Mouse (Mus musculus) neural tube, embryonic 13.5 days (tissue): ENCODE measurements around the gene Cbx8. TPM values are rescaled to one million over a fixed set of nuclear protein-coding genes. Genes with fewer than 3 reads are reported as not detected.

Experiments used
- ATAC-seq: fragments of 200-750 bp; cut with Nextera tagmentation; 2 replicates; pipeline ENCODE4 v1.8.0; 2017; ENCODE audit warnings: low read depth, mild to moderate bottlenecking, moderate TSS enrichment, moderate library complexity
- H3K27ac ChIP-seq: fragments of 300-500 bp; sonication (generic); replicated peaks from 2 replicates; pipeline ENCODE4 v1.5.1; 2015; ENCODE audit warnings: moderate library complexity, mild to moderate bottlenecking, inconsistent platforms
- H3K27me3 ChIP-seq: fragments of 300-500 bp; sonication (generic); 2 replicates; pipeline ENCODE4 v1.6.1; 2015; ENCODE audit warnings: mild to moderate bottlenecking, inconsistent platforms
- H3K36me3 ChIP-seq: fragments of 300-500 bp; sonication (generic); 2 replicates; pipeline ENCODE4 v1.6.1; 2015; ENCODE audit warnings: mild to moderate bottlenecking, inconsistent platforms
- H3K4me1 ChIP-seq: fragments of 300-500 bp; sonication (generic); replicated peaks from 2 replicates; pipeline ENCODE4 v1.6.1; 2015; ENCODE audit warnings: inconsistent platforms
- H3K4me2 ChIP-seq: fragments of 300-500 bp; sonication (generic); 2 replicates; pipeline ENCODE4 v1.6.1; 2015; ENCODE audit warnings: inconsistent platforms, mild to moderate bottlenecking, moderate library complexity
- H3K4me3 ChIP-seq: fragments of 300-500 bp; sonication (generic); 2 replicates; pipeline ENCODE4 v1.5.1; 2015; ENCODE audit warnings: mild to moderate bottlenecking, inconsistent platforms
- H3K9ac ChIP-seq: fragments of 300-500 bp; sonication (generic); 2 replicates; pipeline ENCODE4 v1.6.1; 2015; ENCODE audit warnings: moderate library complexity, mild to moderate bottlenecking, inconsistent platforms
- H3K9me3 ChIP-seq: fragments of 300-500 bp; sonication (generic); 2 replicates; pipeline ENCODE4 v1.6.1; 2016; ENCODE audit warnings: inconsistent platforms
- WGBS: fragments of 180-500 bp; shearing (Covaris S2); methylation state at CpG from one replicate; pipeline ENCODE4 v1.1.7; 2015; 5-methylcytosine and 5-hydroxymethylcytosine counted together
- polyA plus RNA-seq: library from polyadenylated mRNA; unstranded; fragments of >200 nt; fragmentation: Nextera tagmentation; extraction: Ambion mirVana; gene quantifications from 2 replicates; pipeline ENCODE4 v1.2.1, GENCODE M21; 2015

The Cbx8 gene
- 7.0 and 8.5 TPM in 2 replicates for polyA plus RNA-seq

- peak within 1 kb of the TSS; percentile 92 for H3K9ac ChIP-seq
- H3K9me3 ChIP-seq = no peaks in the 10 kb centered on the region
- H3K4me1 ChIP-seq = peaks cover 75% of the 10 kb centered on the region
- WGBS = under 1% methylated on average over 50 of the region's 63 CpGs
- peak; percentile 92 for ATAC-seq
- H3K27me3 ChIP-seq = peaks cover 83% of the 10 kb centered on the region
- peak within 1 kb of the TSS; percentile 93 for H3K4me2 ChIP-seq
- peaks cover 8% of the 10 kb centered on the region for H3K36me3 ChIP-seq
- H3K4me3 ChIP-seq = peak within 1 kb of the TSS; percentile 74
- H3K27ac ChIP-seq = peak within 1 kb of the TSS; percentile 94
Measured at GRCm38 (mm10) chr11:119040600-119041324, at the start of gene Cbx8. Gene Cbx8 (minus strand): TSS chr11:119040969.

GRCm38 (mm10) chr11:119090076-119090960, 49.5 kb upstream of the Cbx8 start:
- no peaks in the 10 kb centered on the region for H3K36me3 ChIP-seq
- H3K9me3 ChIP-seq = no peaks in the 10 kb centered on the region
- WGBS = under 1% methylated on average over 75 of the region's 75 CpGs
- peak overlapping the region; percentile 78 for H3K9ac ChIP-seq
- H3K27me3 ChIP-seq = peaks cover 68% of the 10 kb centered on the region
- peak overlapping the region; percentile 51 for H3K4me3 ChIP-seq
- H3K4me2 ChIP-seq = peak overlapping the region; percentile 93
- ATAC-seq = no peak
- H3K4me1 ChIP-seq = peaks cover 43% of the 10 kb centered on the region
- H3K27ac ChIP-seq = peak overlapping the region; percentile 33; the same call in 1 of the 2 replicates

- no peaks in the 10 kb centered on the region for H3K36me3 ChIP-seq
- no peak for ATAC-seq
- H3K4me3 ChIP-seq = peak overlapping the region; percentile 51
- no peak overlapping the region for H3K27ac ChIP-seq
- no peaks in the 10 kb centered on the region for H3K9me3 ChIP-seq
- H3K9ac ChIP-seq = peak overlapping the region; percentile 78
- peaks cover 47% of the 10 kb centered on the region for H3K4me1 ChIP-seq
- under 1% methylated on average over 41 of the region's 41 CpGs for WGBS
- H3K27me3 ChIP-seq = peaks cover 64% of the 10 kb centered on the region
- H3K4me2 ChIP-seq = peak overlapping the region; percentile 93
Measured at GRCm38 (mm10) chr11:119089235-119090075, 48.7 kb upstream of the Cbx8 start.

DNA sequence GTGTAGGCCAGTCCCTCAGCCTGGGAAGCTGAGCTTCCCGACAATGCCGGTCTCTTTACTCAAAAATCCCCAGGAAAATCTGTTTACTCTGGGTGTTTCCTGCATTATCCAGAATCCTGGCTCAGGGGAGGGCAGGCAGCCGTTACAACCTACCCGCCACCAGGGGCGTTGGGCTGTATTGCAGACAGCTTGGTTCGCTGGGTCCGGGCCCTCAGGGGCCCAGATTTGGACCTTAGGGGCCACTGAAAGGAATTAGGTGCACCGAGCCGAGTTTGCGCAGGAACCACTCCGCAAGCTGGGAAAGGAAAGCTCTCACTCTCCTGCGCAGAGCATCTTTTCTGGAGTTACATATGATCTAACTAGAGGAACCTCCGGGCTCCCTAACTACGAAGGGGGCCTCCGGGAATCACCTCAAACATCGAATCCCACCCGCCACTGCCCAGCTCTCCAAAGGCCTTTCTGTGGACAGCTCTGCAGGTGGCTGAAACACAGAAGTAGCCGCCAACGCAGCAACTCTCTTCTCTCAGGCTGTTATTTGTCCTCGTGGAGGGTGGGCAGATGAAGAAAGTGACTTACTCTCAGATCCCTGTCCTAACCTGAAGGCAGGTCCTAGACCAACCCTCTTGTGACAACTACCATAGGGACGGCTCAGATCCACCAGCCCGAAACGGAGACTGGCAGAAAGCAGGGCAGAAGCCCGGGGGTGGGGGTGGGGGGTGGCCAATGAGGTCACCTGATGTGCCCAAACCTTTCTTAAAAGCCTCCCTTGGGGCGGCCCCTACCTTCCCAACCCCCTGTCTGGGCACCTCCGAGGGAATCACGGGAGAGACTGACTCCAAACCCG, 47.8 kb upstream of the Cbx8 start:
- no peak overlapping the region for H3K4me3 ChIP-seq
- no peaks in the 10 kb centered on the region for H3K9me3 ChIP-seq
- H3K36me3 ChIP-seq = no peaks in the 10 kb centered on the region
- no peak overlapping the region for H3K4me2 ChIP-seq
- H3K9ac ChIP-seq = no peak overlapping the region
- peaks cover 61% of the 10 kb centered on the region for H3K27me3 ChIP-seq
- no peak for ATAC-seq
- H3K27ac ChIP-seq = no peak overlapping the region
- under 1% methylated on average over 28 of the region's 28 CpGs for WGBS
- H3K4me1 ChIP-seq = peaks cover 56% of the 10 kb centered on the region

GRCm38 (mm10) chr11:119087301-119088082, 46.7 kb upstream of the Cbx8 start:
- Histone ChIP-seq H3K36me3 (no peaks in the 10 kb centered on the region), H3K4me1 (peaks cover 67% of the 10 kb centered on the region), H3K4me2 (0 out of 2 replicates have a peak overlapping the region, but pooled peaks have one; percentile 0), H3K27ac (no peak overlapping the region), H3K27me3 (peaks cover 64% of the 10 kb centered on the region), H3K9ac (peak overlapping the region; percentile 38; the same call in 1 of the 2 replicates), H3K4me3 (no peak overlapping the region), H3K9me3 (no peaks in the 10 kb centered on the region)
- 2% methylated on average over 35 of the region's 35 CpGs for WGBS
- no peak for ATAC-seq

DNA sequence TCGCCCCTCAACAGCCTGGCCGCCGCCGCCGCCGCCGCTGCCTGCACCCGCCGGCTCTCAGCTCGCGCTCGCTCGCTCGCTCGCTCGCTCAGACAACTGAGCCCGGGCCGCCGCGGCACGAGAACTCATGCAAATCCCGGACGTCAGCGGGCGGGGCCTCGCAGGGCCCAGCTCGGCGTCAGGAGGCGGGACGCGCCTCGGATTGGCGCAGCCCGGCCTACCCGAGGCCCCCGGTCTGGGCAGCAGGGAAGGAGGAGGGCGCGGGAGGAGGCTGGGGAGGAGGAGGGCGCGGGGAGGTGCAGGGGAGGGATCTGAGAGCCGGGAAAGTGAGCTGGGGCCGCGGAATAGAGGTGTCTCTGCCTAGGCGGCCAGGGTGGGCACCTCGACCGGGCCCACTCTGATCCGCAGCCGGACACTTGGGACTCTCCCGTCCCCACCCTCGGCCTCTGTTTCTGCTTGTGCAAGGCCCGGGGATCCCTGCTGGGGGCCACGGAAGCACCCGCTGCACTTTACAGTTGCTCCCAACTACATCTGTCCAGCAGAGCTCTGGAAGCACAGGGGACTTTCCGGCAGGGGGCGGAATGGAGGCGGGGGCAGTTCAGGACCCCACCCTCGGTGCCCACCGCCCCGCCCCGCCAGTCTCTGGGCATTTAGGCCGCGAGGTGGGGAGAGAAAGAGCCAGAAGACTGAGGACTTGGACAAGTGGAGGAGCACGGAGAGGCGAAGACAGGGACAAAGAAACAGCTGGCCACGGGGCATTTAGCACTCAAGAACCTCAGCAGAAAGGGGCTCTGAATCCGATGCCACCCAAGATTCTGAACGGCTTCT, 45.6 kb upstream of the Cbx8 start, which contains the start of gene Cbx4:
TSS of gene Cbx4 (minus strand) at position 78 of the 828 bp plus-strand sequence.
- ATAC-seq = peak; percentile 87
- peak within 1 kb of the TSS; percentile 99 for H3K27ac ChIP-seq
- H3K36me3 ChIP-seq = peaks cover 10% of the 10 kb centered on the region
- 1% methylated on average over 66 of the region's 67 CpGs for WGBS
- peak within 1 kb of the TSS; percentile 95 for H3K9ac ChIP-seq
- peaks cover 64% of the 10 kb centered on the region for H3K27me3 ChIP-seq
- H3K9me3 ChIP-seq = no peaks in the 10 kb centered on the region
- H3K4me1 ChIP-seq = peaks cover 77% of the 10 kb centered on the region
- H3K4me2 ChIP-seq = peak within 1 kb of the TSS; percentile 86
- H3K4me3 ChIP-seq = peak within 1 kb of the TSS; percentile 79

DNA sequence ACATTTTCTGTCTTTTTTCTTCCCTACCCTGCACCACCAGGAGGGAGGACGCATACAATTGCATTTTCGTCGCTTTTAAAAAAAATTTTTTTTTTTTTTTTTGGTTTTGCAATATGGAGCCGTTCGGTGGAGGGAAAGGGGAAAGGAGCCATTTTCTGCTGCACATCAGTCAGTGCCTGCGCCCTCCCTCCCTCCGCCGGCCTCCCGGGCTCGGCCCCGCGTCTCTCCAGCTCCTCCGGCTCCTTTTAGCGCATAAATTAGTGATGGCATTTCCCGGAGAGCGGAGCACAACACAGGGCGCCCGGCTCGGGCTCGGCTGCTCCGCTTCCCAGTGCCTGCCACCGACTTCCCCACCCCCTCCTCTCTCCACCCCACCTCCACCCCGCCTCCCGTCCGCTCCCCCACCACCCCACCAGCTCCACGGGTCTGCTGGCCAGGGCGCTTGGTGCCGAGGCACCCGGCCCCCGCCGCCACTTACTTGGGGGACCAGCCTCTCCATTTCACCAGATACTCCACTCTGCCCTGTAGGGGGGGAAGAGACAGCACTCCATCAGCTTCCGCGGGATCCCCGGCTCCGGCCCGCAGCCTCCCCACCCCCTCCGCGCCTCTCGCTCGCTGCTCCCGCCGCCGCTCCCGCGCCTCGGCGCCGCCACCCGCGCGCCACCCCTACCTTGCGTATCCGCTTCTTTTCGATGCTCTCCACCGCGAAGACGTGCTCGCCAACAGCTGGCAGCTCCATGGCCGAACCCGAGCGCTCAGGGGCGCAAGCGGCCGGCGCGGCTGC, 44.7 kb upstream of the Cbx8 start:
- Histone ChIP-seq H3K36me3 (peaks cover 19% of the 10 kb centered on the region), H3K4me2 (peak overlapping the region; percentile 86), H3K27ac (peak overlapping the region; percentile 99), H3K9ac (peak overlapping the region; percentile 95), H3K27me3 (peaks cover 73% of the 10 kb centered on the region), H3K4me3 (peak overlapping the region; percentile 79), H3K4me1 (peaks cover 78% of the 10 kb centered on the region), H3K9me3 (no peaks in the 10 kb centered on the region)
- ATAC-seq = peak; percentile 64
- under 1% methylated on average over 61 of the region's 66 CpGs for WGBS

DNA sequence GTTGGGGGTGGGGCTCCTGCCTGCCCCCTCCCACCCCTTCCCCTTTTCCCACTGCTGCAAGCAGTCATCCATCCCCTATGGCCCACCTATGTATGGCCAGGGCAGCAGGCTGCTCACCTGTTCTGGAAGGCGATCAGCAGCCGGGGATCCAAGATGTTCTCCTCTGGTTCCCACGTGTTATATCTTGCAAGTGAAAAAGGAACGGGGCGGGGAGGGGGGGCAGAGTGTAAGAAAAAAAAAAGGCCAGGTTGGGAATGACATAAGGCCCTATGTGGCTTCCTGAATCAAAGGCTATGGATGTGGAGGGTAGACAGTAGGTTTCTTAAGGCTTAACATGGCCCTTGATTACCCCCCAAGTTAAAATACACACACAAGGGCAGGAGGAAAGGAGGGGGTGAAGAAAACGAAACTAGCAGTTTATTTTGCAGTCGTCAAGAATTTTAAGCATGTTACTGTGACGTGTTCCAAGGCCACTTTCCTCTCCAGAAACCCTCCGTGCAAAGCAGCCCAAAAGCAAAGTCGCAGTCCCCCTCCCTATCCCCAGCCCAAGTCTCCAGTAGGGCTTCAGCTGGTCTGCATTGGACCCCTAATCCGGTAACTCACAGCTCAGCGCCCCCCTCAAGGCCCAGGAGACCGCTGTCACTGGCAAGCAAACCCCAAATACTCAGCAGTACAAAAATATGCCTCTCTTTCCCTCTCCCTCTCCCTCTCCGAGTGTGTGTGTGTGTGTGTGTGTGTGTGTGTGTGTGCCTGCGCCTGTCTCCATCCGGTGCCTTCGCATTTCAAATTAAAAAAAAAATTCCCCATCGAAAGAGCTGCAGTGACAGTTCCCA, 43.9 kb upstream of the Cbx8 start:
- ATAC-seq = no peak
- Histone ChIP-seq H3K4me3 (peak overlapping the region; percentile 79), H3K36me3 (peaks cover 23% of the 10 kb centered on the region), H3K27ac (peak overlapping the region; percentile 99), H3K4me2 (peak overlapping the region; percentile 86), H3K9me3 (no peaks in the 10 kb centered on the region), H3K9ac (peak overlapping the region; percentile 95), H3K4me1 (peaks cover 77% of the 10 kb centered on the region), H3K27me3 (peaks cover 75% of the 10 kb centered on the region)
- WGBS = under 1% methylated on average over 18 of the region's 18 CpGs
